Mouse (Mus musculus): ENCODE data around the gene B2m.
A peak's percentile ranks its signal among the peaks of the same experiment; 100 is the strongest.
"Not testable (repeated sequence)": the region's sequence is repeated elsewhere in the genome, so short reads cannot be mapped to it uniquely, and the experiment has no call there.

B2m gene

GRCm38 (mm10) chr2:122147508-122148241 lies at the start of gene B2m:
B2m (plus strand) TSS chr2:122147686.
- peak; percentile 92 for DNase-seq (ENCODE audit: extremely low spot score, low read depth, low spot score)

GRCm38 (mm10) chr2:122097686-122098085 lies 49.8 kb upstream of the B2m start:
- not testable (repeated sequence) for DNase-seq (ENCODE audit: extremely low spot score, low read depth, low spot score)

GRCm38 (mm10) chr2:122102070-122102469 lies 45.4 kb upstream of the B2m start:
- no peak for DNase-seq (ENCODE audit: extremely low spot score, low read depth, low spot score)

- DNase-seq (ENCODE audit: extremely low spot score, low read depth, low spot score), result no peak
Measured at GRCm38 (mm10) chr2:122108101-122108500, 39.4 kb upstream of the B2m start.

- DNase-seq (ENCODE audit: extremely low spot score, low read depth, low spot score), result no peak
Measured at GRCm38 (mm10) chr2:122109714-122110113, 37.8 kb upstream of the B2m start.

GRCm38 (mm10) chr2:122116888-122117287 lies 30.6 kb upstream of the B2m start:
- no peak for DNase-seq (ENCODE audit: extremely low spot score, low read depth, low spot score)

GRCm38 (mm10) chr2:122117961-122118958 lies 29.2 kb upstream of the B2m start, which contains the start of gene Spg11:
Spg11 (minus strand) TSS chr2:122118386.
- DNase-seq (ENCODE audit: extremely low spot score, low read depth, low spot score), result peak; percentile 85

- DNase-seq (ENCODE audit: extremely low spot score, low read depth, low spot score), result no peak
Measured at GRCm38 (mm10) chr2:122125680-122126572, 21.6 kb upstream of the B2m start.

- no peak for DNase-seq (ENCODE audit: extremely low spot score, low read depth, low spot score)
Measured at GRCm38 (mm10) chr2:122126765-122127347, 20.6 kb upstream of the B2m start.

- DNase-seq (ENCODE audit: extremely low spot score, low read depth, low spot score), result no peak
Measured at GRCm38 (mm10) chr2:122127635-122128034, 19.9 kb upstream of the B2m start.

- DNase-seq (ENCODE audit: extremely low spot score, low read depth, low spot score), result no peak
Measured at GRCm38 (mm10) chr2:122132078-122132477, 15.4 kb upstream of the B2m start.

GRCm38 (mm10) chr2:122132618-122133017 lies 14.9 kb upstream of the B2m start:
- no peak for DNase-seq (ENCODE audit: extremely low spot score, low read depth, low spot score)

- no peak for DNase-seq (ENCODE audit: extremely low spot score, low read depth, low spot score)
Measured at GRCm38 (mm10) chr2:122137839-122138465, 9.5 kb upstream of the B2m start.

GRCm38 (mm10) chr2:122140815-122141214 lies 6.7 kb upstream of the B2m start:
- no peak for DNase-seq (ENCODE audit: extremely low spot score, low read depth, low spot score)

- no peak for DNase-seq (ENCODE audit: extremely low spot score, low read depth, low spot score)
Measured at GRCm38 (mm10) chr2:122141332-122141967, 6.0 kb upstream of the B2m start.

GRCm38 (mm10) chr2:122143111-122143510 lies 4.4 kb upstream of the B2m start:
- DNase-seq (ENCODE audit: extremely low spot score, low read depth, low spot score), result no peak

GRCm38 (mm10) chr2:122145756-122146155 lies 1.7 kb upstream of the B2m start:
- no peak for DNase-seq (ENCODE audit: extremely low spot score, low read depth, low spot score)

GRCm38 (mm10) chr2:122146687-122147086 lies 799 bp upstream of the B2m start:
- no peak for DNase-seq (ENCODE audit: extremely low spot score, low read depth, low spot score)

- DNase-seq (ENCODE audit: extremely low spot score, low read depth, low spot score), result no peak
Measured at GRCm38 (mm10) chr2:122148242-122148917, 894 bp downstream of the B2m start.

Measured in hindlimb bud, embryonic 11.5 days (tissue).